24 mouse cellular contexts compared by ENCODE assay signal in the genomic region with DNA sequence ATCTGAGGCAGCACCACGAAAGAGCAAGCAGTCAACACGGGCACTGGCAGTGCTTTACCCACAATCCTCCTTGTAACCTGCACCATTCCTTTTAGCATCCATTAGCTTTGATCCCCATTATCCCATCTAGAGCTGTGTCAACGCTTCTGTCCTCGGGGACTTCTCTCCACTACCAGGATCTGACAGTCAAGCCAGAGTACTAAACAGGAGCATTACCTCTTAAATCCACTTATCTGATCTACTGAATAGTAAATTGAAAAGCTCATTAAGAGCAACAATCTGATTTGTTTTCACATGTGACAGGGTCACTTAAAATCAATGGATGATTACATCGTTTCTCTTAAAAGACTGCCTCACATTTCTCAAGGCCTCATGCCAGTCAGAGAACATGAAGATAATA. TPM values are rescaled to one million over a fixed set of nuclear protein-coding genes. Genes with fewer than 3 reads are reported as not detected.
"Had no signal": no experiment of that assay in that cellular context is flagged by ENCODE, and none has a peak within 500 bp of the region (broad histone marks: within the 10 kb centered on the region; RNA-seq: fewer than 3 reads in every experiment).

No protein-coding gene starts in this region.

- H3K27me3 ChIP-seq: limb, embryonic 15.5 days; liver, embryonic 12.5 days; lung, embryonic 15.5 days; megakaryocyte, embryonic 14.5 days; midbrain, embryonic 15.5 days had no signal

- DNase-seq: kidney, adult 8-10 months; kidney, postnatal 25 days; lung, postnatal 14 days; right cerebral cortex, adult 18-20 months; right cerebral cortex, postnatal 25 days; thymus, postnatal 36 days had no signal

- H3K9ac ChIP-seq: limb, embryonic 15.5 days; liver, embryonic 12.5 days; lung, embryonic 15.5 days; midbrain, embryonic 15.5 days had no signal

- ATAC-seq: intestine, embryonic 16.5 days; liver, embryonic 12.5 days; midbrain, embryonic 15.5 days had no signal

- H3K4me1 ChIP-seq: limb, embryonic 15.5 days; liver, embryonic 12.5 days; lung, embryonic 15.5 days; midbrain, embryonic 15.5 days had no signal

- H3K36me3 ChIP-seq: limb, embryonic 15.5 days; liver, embryonic 12.5 days; lung, embryonic 15.5 days; midbrain, embryonic 15.5 days had no signal

- H3K9me3 ChIP-seq: limb, embryonic 15.5 days; liver, embryonic 12.5 days; lung, embryonic 15.5 days; megakaryocyte, embryonic 14.5 days; midbrain, embryonic 15.5 days had no signal

- H3K4me3 ChIP-seq: left cerebral cortex, adult 2 months; limb, embryonic 15.5 days; liver, embryonic 12.5 days; lung, embryonic 15.5 days; megakaryocyte, embryonic 14.5 days; midbrain, embryonic 15.5 days had no signal

- H3K4me2 ChIP-seq: limb, embryonic 15.5 days; liver, embryonic 12.5 days; lung, embryonic 15.5 days; midbrain, embryonic 15.5 days had no signal

- H3K27ac ChIP-seq: left cerebral cortex, adult 2 months; limb, embryonic 15.5 days; liver, embryonic 12.5 days; lung, embryonic 15.5 days; macrophage; midbrain, embryonic 15.5 days had no signal

RNA-seq across cellular contexts. Expression of a gene that starts 55.6 kb away (rescaled TPM):
- total RNA-seq: layer of hippocampus, postnatal 25 days; left cerebral cortex, postnatal 14 days; neutrophil, adult 5-6 weeks had no signal
- polyA plus RNA-seq: intestine, embryonic 16.5 days; kidney, embryonic 16.5 days; limb, embryonic 11.5 days; limb, embryonic 15.5 days; liver, embryonic 12.5 days; liver, embryonic 16.5 days; lung, embryonic 15.5 days; macrophage; midbrain, embryonic 15.5 days; neural tube, embryonic 11.5 days; small intestine, adult 2 months; stomach, embryonic 16.5 days; thymus, postnatal 0 days had no signal
